Mouse (Mus musculus) heart, embryonic 12.5 days (tissue): ENCODE results near the gene Limch1. TPM values are rescaled to one million over a fixed set of nuclear protein-coding genes. Genes with fewer than 3 reads are reported as not detected.

ENCODE experiments used
- ATAC-seq: fragments of 200-750 bp; cut with Nextera tagmentation; 2 replicates; pipeline ENCODE4 v1.8.0; 2017; ENCODE audit warnings: moderate TSS enrichment, moderate library complexity; ENCODE audit not compliant: insufficient number of reproducible peaks, low FRiP score
- H3K27ac ChIP-seq: fragments of 300-500 bp; sonication (generic); 2 replicates; pipeline ENCODE4 v1.5.1; 2016; ENCODE audit warnings: mild to moderate bottlenecking, moderate library complexity; ENCODE audit not compliant: poor library complexity, severe bottlenecking
- H3K27me3 ChIP-seq: fragments of 300-500 bp; sonication (generic); replicated peaks from 2 replicates; pipeline ENCODE4 v1.6.1; 2016; ENCODE audit warnings: mild to moderate bottlenecking, moderate library complexity
- H3K36me3 ChIP-seq: fragments of 300-500 bp; sonication (generic); 2 replicates; pipeline ENCODE4 v1.6.1; 2016; ENCODE audit warnings: mild to moderate bottlenecking, moderate library complexity
- H3K4me1 ChIP-seq: fragments of 300-500 bp; sonication (generic); replicated peaks from 2 replicates; pipeline ENCODE4 v1.6.1; 2016; ENCODE audit warnings: mild to moderate bottlenecking
- H3K4me2 ChIP-seq: fragments of 300-500 bp; sonication (generic); 2 replicates; pipeline ENCODE4 v1.6.1; 2016; ENCODE audit warnings: mild to moderate bottlenecking, moderate library complexity
- H3K4me3 ChIP-seq: fragments of 300-500 bp; sonication (generic); 2 replicates; pipeline ENCODE4 v1.5.1; 2016; ENCODE audit warnings: mild to moderate bottlenecking
- H3K9ac ChIP-seq: fragments of 300-500 bp; sonication (generic); 2 replicates; pipeline ENCODE4 v1.6.1; 2016; ENCODE audit warnings: mild to moderate bottlenecking, moderate library complexity
- H3K9me3 ChIP-seq: fragments of 300-500 bp; sonication (generic); replicated peaks from 2 replicates; pipeline ENCODE4 v1.6.1; 2016; ENCODE audit warnings: mild to moderate bottlenecking, moderate library complexity
- WGBS: fragments of 180-500 bp; shearing (Covaris S2); methylation state at CpG from one replicate; pipeline ENCODE4 v1.1.7; 2016; 5-methylcytosine and 5-hydroxymethylcytosine counted together
- polyA plus RNA-seq: library from polyadenylated mRNA; unstranded; fragments of >200 nt; fragmentation: Nextera tagmentation; extraction: Ambion mirVana; gene quantifications from 2 replicates; pipeline ENCODE4 v1.2.1, GENCODE M21; 2016

Gene Limch1
- polyA plus RNA-seq, 1 experiment from 2014 or later = 25.0 TPM

DNA sequence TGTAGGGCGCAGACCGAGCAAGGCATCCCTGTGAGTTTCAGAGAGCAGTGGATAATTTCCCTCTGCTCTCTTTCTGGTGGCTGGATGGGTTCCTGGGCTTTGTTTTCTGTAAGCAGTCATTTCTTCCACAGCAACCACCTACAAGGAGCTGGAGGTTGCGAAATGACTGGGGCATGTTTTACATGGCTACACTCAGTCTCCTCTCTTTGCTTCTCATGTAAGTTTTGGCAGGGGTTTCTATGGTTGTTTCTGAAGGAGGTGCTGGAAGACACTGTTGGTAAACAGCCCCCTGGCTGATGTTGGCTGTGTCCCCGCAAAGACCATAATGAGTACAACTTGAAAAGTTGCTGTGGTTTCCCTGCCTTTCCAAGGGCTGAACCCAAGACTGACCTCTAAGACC is 155.5 kb downstream of the Limch1 start:
- H3K27ac ChIP-seq = no peak overlapping the region
- WGBS = 93% methylated on average over 4 of the region's 4 CpGs
- H3K4me1 ChIP-seq = peaks cover 6% of the 10 kb centered on the region
- no peaks in the 10 kb centered on the region for H3K9me3 ChIP-seq
- peaks cover 4% of the 10 kb centered on the region; the same call in 1 of the 2 replicates for H3K27me3 ChIP-seq
- no peak overlapping the region for H3K9ac ChIP-seq
- no peak for ATAC-seq
- H3K36me3 ChIP-seq = no peaks in the 10 kb centered on the region
- H3K4me2 ChIP-seq = no peak overlapping the region
- H3K4me3 ChIP-seq = no peak overlapping the region

DNA sequence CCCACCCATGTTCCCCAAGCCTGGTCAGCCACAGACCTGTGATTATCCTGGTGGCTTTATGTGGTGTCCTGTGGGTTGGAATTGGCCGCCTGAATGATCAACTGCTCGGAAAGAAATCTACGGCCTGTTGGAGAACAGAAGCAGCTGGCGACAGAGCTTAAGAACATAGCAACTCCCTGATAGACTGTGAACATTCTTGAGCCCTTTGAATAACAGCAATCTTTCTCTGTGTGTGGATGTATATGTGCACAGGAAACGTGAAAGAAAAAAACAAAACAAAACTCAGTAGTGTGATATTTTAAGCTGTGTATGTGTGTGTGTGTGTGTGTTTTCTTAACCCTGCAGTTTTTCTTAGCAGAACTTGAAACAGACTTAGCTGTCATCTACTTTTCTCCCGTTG is 159.2 kb downstream of the Limch1 start:
- peaks cover 6% of the 10 kb centered on the region for H3K4me1 ChIP-seq
- no peak overlapping the region for H3K27ac ChIP-seq
- H3K9me3 ChIP-seq = no peaks in the 10 kb centered on the region
- 48% methylated on average over 6 of the region's 6 CpGs for WGBS
- no peak for ATAC-seq
- H3K36me3 ChIP-seq = no peaks in the 10 kb centered on the region
- H3K4me2 ChIP-seq = no peak overlapping the region
- no peak overlapping the region for H3K4me3 ChIP-seq
- no peak overlapping the region for H3K9ac ChIP-seq
- peaks cover 8% of the 10 kb centered on the region; the same call in 1 of the 2 replicates for H3K27me3 ChIP-seq

DNA sequence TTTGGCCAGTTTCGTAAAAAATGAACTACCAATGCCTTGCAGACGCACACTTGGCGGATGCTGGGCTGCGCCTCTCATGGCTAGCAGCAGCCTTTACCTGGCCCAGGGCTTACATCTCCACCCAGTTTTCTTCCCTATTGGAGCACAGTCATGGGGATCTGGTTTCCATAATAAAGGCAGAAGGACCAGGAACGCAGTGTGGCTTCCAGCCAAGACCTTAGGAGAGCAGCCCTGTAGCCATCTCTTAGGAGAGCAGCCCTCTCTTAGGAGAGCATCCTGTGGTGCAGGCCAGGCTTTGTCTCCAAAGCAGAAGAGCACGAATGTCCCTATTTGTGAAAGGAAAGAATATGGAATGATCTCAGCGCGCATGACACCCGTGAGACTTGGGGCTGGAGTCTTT is 163.3 kb downstream of the Limch1 start:
- no peak for ATAC-seq
- H3K27ac ChIP-seq = no peak overlapping the region
- H3K36me3 ChIP-seq = no peaks in the 10 kb centered on the region
- no peak overlapping the region for H3K4me2 ChIP-seq
- no peaks in the 10 kb centered on the region for H3K9me3 ChIP-seq
- H3K4me3 ChIP-seq = no peak overlapping the region
- 81% methylated on average over 9 of the region's 9 CpGs for whole genome bisulfite sequencing
- H3K9ac ChIP-seq = no peak overlapping the region
- H3K4me1 ChIP-seq = peaks cover 6% of the 10 kb centered on the region
- H3K27me3 ChIP-seq = 0 out of 2 replicates have a peak, but pooled peaks cover 3% of the 10 kb centered on the region

DNA sequence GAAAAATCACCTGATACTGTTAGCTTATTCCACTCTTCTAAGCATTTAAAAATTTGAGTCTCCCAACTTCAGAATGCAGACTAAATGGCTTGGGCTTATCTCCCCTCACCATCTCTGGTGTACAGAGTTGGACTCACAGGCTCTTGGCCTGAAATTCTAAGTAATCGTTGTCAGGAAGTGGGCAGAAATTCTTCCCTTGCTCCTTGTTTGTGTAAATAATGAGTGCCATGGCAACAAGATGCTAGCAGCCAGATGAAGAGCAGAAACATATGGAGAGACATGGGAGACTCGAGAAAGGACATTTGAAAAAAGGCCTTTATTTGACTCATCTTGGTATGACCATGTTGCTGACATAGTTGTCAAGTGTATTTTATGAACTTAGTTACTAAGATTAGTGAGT is 164.3 kb downstream of the Limch1 start:
- H3K4me1 ChIP-seq = peaks cover 6% of the 10 kb centered on the region
- ATAC-seq = no peak
- H3K9ac ChIP-seq = no peak overlapping the region
- H3K4me3 ChIP-seq = no peak overlapping the region
- no peaks in the 10 kb centered on the region for H3K36me3 ChIP-seq
- no peak overlapping the region for H3K4me2 ChIP-seq
- H3K27ac ChIP-seq = no peak overlapping the region
- 24% methylated on average over 2 of the region's 2 CpGs for WGBS
- H3K27me3 ChIP-seq = 0 out of 2 replicates have a peak, but pooled peaks cover 3% of the 10 kb centered on the region
- H3K9me3 ChIP-seq = no peaks in the 10 kb centered on the region

DNA sequence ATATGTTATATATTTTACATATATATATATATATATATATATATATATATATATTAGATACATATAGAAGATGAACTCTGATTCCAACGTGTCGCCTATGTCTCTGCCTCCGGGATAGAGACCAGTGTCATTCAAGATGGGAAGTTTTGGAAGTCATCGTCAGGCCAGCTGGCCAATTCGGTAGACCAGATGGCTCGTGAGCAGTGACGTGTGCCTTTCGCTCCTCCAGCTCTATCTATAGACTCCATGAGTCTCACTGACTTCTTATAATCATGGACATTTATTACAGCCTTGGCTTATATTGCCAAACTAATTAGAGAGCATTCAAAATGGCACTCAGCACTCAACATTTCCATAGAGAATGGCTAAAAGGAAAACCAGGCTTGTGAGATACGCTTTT is 165.0 kb downstream of the Limch1 start:
- no peak overlapping the region for H3K27ac ChIP-seq
- no peak overlapping the region for H3K4me2 ChIP-seq
- H3K4me1 ChIP-seq = no peaks in the 10 kb centered on the region
- 88% methylated on average over 9 of the region's 9 CpGs for WGBS
- no peaks in the 10 kb centered on the region for H3K36me3 ChIP-seq
- H3K9me3 ChIP-seq = no peaks in the 10 kb centered on the region
- 0 out of 2 replicates have a peak, but pooled peaks cover 3% of the 10 kb centered on the region for H3K27me3 ChIP-seq
- H3K9ac ChIP-seq = no peak overlapping the region
- no peak for ATAC-seq
- no peak overlapping the region for H3K4me3 ChIP-seq

DNA sequence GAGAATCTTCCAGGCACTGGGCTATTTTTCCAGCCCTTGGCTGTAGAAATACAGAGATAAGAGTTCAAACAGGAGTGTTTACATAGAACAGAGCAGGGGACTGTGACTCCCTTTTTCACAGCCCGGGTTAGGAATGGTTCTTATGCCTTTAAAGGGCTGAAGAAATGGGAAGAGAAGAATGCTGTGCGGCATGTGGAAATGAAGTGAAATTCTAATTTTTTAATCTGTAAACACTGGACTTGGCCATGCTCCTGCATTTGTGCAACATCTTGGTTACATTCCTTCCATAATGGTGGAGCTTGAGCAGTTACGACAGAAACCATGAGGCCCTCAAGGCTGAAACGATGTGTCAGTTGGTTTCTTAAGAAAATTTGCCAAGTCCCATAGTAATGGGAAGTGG is 165.4 kb downstream of the Limch1 start:
- no peaks in the 10 kb centered on the region for H3K9me3 ChIP-seq
- H3K9ac ChIP-seq = no peak overlapping the region
- no peak overlapping the region for H3K27ac ChIP-seq
- no peaks in the 10 kb centered on the region for H3K36me3 ChIP-seq
- no peak overlapping the region for H3K4me2 ChIP-seq
- 0 out of 2 replicates have a peak, but pooled peaks cover 3% of the 10 kb centered on the region for H3K27me3 ChIP-seq
- 0 out of 2 replicates have a peak, but pooled peaks cover 3% of the 10 kb centered on the region for H3K4me1 ChIP-seq
- ATAC-seq = no peak
- H3K4me3 ChIP-seq = no peak overlapping the region
- whole genome bisulfite sequencing = 73% methylated on average over 4 of the region's 4 CpGs

DNA sequence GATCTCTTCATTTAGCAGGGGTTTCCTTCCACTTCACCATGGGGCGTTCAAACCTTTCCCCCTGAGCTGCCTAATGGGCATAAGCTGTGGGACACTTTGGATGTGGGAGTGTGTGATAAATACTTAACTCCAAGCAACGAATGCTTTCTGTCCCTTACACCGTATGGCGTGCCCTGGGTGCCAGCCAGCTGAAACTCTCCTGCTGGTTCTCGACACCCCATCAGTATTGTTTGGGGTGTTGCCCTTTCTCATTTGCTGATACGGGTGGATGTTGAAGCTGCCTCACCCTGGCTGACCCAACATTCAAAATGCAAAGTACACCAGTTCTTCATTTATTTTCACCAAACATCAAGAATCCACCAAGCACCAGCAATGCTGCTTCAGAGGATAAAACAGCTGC is 168.2 kb downstream of the Limch1 start:
- WGBS = 76% methylated on average over 6 of the region's 6 CpGs
- Histone ChIP-seq H3K4me1 (peaks cover 3% of the 10 kb centered on the region; the same call in 1 of the 2 replicates), H3K27me3 (no peaks in the 10 kb centered on the region), H3K4me2 (no peak overlapping the region), H3K4me3 (no peak overlapping the region), H3K9me3 (no peaks in the 10 kb centered on the region), H3K27ac (no peak overlapping the region), H3K36me3 (no peaks in the 10 kb centered on the region), H3K9ac (no peak overlapping the region)
- no peak for ATAC-seq

DNA sequence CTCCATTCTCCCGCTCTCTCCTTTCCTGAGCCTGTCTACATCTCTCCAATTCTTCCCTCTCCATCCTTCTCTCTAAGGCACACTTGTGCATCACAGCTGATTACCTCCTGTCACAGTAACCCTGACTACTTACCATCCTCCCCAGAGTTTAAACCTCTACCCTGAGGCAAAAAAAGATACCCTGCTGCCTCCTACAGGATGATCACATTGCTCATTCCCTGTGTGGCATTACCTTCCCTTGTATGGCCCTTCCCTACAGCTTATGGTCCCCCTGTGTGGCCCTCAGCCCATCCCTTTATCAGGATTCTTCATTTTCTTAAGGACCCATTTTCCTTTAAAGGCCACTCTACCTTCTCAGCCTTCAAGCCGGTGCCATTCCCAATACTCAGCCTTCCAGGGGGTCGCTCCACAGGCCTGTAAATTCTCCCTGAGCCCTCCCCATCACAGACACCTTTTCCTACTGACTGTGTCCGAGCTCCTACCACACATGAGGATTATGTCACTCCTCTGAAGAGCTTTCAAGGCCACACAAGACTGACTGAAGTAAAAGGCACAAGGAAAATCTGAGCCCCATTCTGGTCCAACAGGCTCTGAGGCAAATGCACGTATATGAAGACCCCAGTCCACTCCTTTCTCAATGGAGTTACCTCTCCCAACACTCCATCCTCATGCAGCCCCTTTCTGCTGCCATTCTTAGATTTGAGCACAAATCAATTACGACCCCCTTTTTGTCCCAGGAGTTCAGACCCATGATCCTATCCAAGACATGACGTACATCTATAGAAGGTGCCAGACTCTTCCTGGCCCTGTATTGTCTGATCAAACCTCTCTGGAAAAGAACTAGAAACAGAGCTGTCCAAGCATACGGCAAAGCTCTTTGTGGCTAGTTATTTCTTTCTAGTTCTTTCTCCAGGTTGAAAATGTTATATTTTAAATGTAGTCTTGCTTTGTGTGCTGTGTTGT is 172.0 kb downstream of the Limch1 start:
- no peak overlapping the region for H3K9ac ChIP-seq
- peaks cover 6% of the 10 kb centered on the region; the same call in 1 of the 2 replicates for H3K4me1 ChIP-seq
- no peaks in the 10 kb centered on the region for H3K9me3 ChIP-seq
- H3K4me3 ChIP-seq = no peak overlapping the region
- H3K36me3 ChIP-seq = no peaks in the 10 kb centered on the region
- no peak for ATAC-seq
- no peak overlapping the region for H3K4me2 ChIP-seq
- no peak overlapping the region for H3K27ac ChIP-seq
- H3K27me3 ChIP-seq = 0 out of 2 replicates have a peak, but pooled peaks cover 8% of the 10 kb centered on the region
- 83% methylated on average over 8 of the region's 8 CpGs for WGBS

DNA sequence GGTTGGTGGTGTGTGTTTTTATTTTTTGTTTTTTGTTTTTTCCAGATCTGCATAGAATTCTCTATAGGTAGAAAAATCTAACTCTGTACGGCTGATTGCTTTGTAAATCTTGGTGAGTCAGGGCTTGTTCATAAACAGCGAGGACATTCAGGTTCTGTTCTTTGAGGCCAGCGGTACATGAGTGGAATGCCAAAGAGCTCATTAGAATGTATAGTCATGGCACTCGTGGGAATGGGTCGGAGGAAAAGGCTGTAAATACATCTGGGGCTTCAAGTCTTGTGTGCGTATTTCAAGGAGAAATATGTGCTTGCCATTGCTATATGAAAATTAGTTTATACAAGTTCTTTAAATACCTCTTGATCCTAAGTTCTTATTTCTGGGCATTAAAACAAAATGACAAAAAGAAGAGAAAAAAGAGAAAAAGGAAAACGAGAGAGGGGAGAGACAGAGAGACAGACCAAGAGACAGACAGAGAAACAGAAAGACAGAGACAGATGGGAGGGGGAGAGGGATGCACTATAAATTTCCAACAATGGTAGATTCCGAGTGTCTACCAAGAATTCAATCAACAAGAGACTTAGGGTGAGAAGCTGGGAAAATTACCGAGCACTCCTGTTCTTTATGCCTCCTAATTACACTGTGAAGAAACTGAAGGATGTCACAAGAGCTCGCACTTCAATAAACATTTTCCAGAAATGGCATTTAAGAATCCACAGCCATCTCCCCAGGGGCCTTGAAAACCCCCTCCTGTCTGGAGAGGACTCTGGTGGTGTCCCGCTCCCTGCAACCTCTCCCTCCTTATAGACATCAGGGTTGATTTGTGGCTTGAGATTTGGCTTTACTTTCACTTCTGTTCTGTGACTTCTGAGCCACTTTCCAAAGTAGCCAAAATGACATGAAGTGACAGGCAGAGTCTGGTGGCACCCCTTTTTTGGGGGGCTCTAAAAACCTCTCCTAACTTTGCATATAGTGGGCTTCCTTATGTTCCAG is 173.0 kb downstream of the Limch1 start:
- Histone ChIP-seq H3K9ac (no peak overlapping the region), H3K9me3 (no peaks in the 10 kb centered on the region), H3K36me3 (no peaks in the 10 kb centered on the region), H3K4me1 (peaks cover 6% of the 10 kb centered on the region; the same call in 1 of the 2 replicates), H3K4me3 (no peak overlapping the region), H3K27ac (no peak overlapping the region), H3K4me2 (no peak overlapping the region), H3K27me3 (0 out of 2 replicates have a peak, but pooled peaks cover 8% of the 10 kb centered on the region)
- WGBS = 74% methylated on average over 11 of the region's 11 CpGs
- ATAC-seq = no peak

DNA sequence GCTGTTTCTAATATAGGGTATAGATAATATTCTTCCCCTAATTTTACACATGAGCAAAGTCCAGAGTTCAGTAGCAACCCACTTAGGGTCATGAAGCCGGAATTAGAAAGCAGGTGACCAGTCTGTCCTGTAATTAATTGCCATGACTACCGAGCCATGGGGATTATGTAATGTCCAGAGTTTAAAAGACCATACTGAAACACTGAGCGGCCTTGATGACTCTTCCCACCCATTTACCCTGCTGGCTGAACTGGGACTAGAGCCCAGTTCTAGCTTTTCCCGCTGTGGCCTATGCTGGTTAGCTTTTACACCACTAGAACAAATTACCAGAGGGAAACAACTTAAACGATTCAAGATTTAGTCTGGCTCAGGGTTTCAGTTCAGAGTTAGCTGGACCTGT is 177.0 kb downstream of the Limch1 start:
- no peak overlapping the region for H3K27ac ChIP-seq
- H3K27me3 ChIP-seq = 0 out of 2 replicates have a peak, but pooled peaks cover 8% of the 10 kb centered on the region
- no peaks in the 10 kb centered on the region for H3K36me3 ChIP-seq
- H3K4me3 ChIP-seq = no peak overlapping the region
- H3K9me3 ChIP-seq = no peaks in the 10 kb centered on the region
- H3K9ac ChIP-seq = no peak overlapping the region
- no peak overlapping the region for H3K4me2 ChIP-seq
- WGBS = 81% methylated on average over 5 of the region's 5 CpGs
- H3K4me1 ChIP-seq = peaks cover 3% of the 10 kb centered on the region
- ATAC-seq = no peak
